Mouse (Mus musculus) liver, embryonic 14.5 days (tissue): Measurements from ENCODE around the gene Ciao2b. TPM values are rescaled to one million over a fixed set of nuclear protein-coding genes. Genes with fewer than 3 reads are reported as not detected.

Source experiments
- ATAC-seq: fragments of 200-750 bp; cut with Nextera tagmentation; 2 replicates; pipeline ENCODE4 v1.8.0; 2017; ENCODE audit warnings: moderate number of reproducible peaks, mild to moderate bottlenecking, moderate library complexity; ENCODE audit not compliant: insufficient read depth
- DNase-seq, 3 experiments: peaks; one replicate each; pipeline ENCODE4 v3.0.0-alpha.2; 2012 to 2013; ENCODE audit warnings: low read depth in 3 of 3, low spot score in 3 of 3
- H3K27ac ChIP-seq: fragments of 300-500 bp; sonication (generic); 2 replicates; pipeline ENCODE4 v1.5.1; 2014; ENCODE audit warnings: moderate library complexity, mild to moderate bottlenecking, control low read depth, inconsistent platforms
- H3K27me3 ChIP-seq: fragments of 300-500 bp; sonication (generic); 2 replicates; pipeline ENCODE4 v1.6.1; 2014; ENCODE audit warnings: mild to moderate bottlenecking, low read length, moderate library complexity; ENCODE audit not compliant: control insufficient read depth, insufficient read depth
- H3K36me3 ChIP-seq: fragments of 300-500 bp; sonication (generic); replicated peaks from 2 replicates; pipeline ENCODE4 v1.6.1; 2014; ENCODE audit warnings: low read depth; ENCODE audit not compliant: control insufficient read depth, insufficient read depth
- H3K4me1 ChIP-seq, 2 experiments: fragments of 200-500 bp in 1 of 2; fragments of 300-500 bp in 1 of 2; sonication (generic) in 1 of 2; replicated peaks; 2 replicates each; pipeline ENCODE4 v1.6.1; 2012 to 2014; ENCODE audit warnings: antibody characterized with exemption in 1 of 2, inconsistent platforms in 1 of 2, low read length in 1 of 2; ENCODE audit not compliant: control insufficient read depth in 2 of 2, insufficient read depth in 2 of 2
- H3K4me2 ChIP-seq: fragments of 300-500 bp; sonication (generic); 2 replicates; pipeline ENCODE4 v1.6.1; 2014; ENCODE audit warnings: low read depth, mild to moderate bottlenecking, control low read depth, moderate library complexity
- H3K4me3 ChIP-seq, 2 experiments: fragments of 200-500 bp in 1 of 2; fragments of 300-500 bp in 1 of 2; sonication (generic) in 1 of 2; 2 replicates each; pipeline ENCODE4 v1.5.1; 2012 to 2014; ENCODE audit warnings: low read depth in 2 of 2, low read length in 2 of 2, mild to moderate bottlenecking in 2 of 2, control low read depth in 1 of 2, inconsistent platforms in 1 of 2, moderate library complexity in 1 of 2; ENCODE audit not compliant: insufficient read depth in 1 of 2
- H3K9ac ChIP-seq: fragments of 300-500 bp; sonication (generic); replicated peaks from 2 replicates; pipeline ENCODE4 v1.6.1; 2014; ENCODE audit warnings: mild to moderate bottlenecking, control low read depth, moderate library complexity
- H3K9me3 ChIP-seq: fragments of 300-500 bp; sonication (generic); 2 replicates; pipeline ENCODE4 v1.6.1; 2016; ENCODE audit warnings: low read length, mixed read lengths; ENCODE audit not compliant: control insufficient read depth
- CTCF ChIP-seq: IDR thresholded peaks from 2 replicates; pipeline ENCODE4 v1.5.1; 2016; ENCODE audit warnings: antibody characterized with exemption, low read depth, control low read depth
- EP300 ChIP-seq: IDR thresholded peaks from 2 replicates; pipeline ENCODE4 v1.6.1; 2016; ENCODE audit warnings: antibody characterized with exemption, low read depth
- WGBS: fragments of 180-500 bp; shearing (Covaris S2); extraction: QIAGEN DNeasy Blood & Tissue Kit; methylation state at CpG from one replicate; pipeline ENCODE4 v1.1.7; 2014; ENCODE audit not compliant: insufficient replicate concordance; 5-methylcytosine and 5-hydroxymethylcytosine counted together
- polyA plus RNA-seq, 2 experiments: library from polyadenylated mRNA; depleted of rRNA in 1 of 2; stranded (reverse) in 1 of 2; unstranded in 1 of 2; fragments of >200 nt; fragmentation: Nextera tagmentation in 1 of 2; extraction: Ambion mirVana in 1 of 2; gene quantifications; 2 replicates each; pipeline versions ENCODE4 v1.2.1 to v1.2.3; 2012 to 2014

Gene Ciao2b
- polyA plus RNA-seq, 2 experiments = 33.2 to 50.3 TPM

DNA sequence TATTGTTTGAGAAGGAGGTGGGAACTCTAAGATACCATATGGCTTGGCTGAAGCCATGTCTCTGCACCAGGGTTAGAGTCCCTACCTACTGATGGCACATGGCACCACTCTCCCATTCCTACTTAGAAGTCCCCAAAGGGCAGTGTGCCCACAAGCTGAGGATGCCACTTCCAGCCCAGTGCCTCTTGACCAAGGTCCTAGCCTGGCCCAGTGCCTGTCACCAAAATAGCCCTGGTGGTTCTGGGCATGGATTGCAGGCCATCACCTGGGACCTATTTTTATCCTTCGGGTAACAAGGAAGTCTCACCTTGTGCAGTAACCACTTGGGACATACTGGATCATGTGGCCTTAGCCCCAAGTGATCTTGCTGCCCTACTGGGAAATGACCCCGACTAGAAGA lies 33.8 kb downstream of the Ciao2b start:
- no peak overlapping the region for H3K27ac ChIP-seq
- H3K4me1 ChIP-seq = no peaks in the 10 kb centered on the region
- TF ChIP-seq EP300 (no peak), CTCF (no peak)
- 33% methylated on average over 2 of the region's 2 CpGs for WGBS
- H3K4me2 ChIP-seq = no peak overlapping the region
- no peak overlapping the region for H3K9ac ChIP-seq
- H3K27me3 ChIP-seq = no peaks in the 10 kb centered on the region
- no peaks in the 10 kb centered on the region for H3K36me3 ChIP-seq
- no peak for ATAC-seq
- DNase-seq = no peak
- H3K9me3 ChIP-seq = no peaks in the 10 kb centered on the region
- no peak overlapping the region for H3K4me3 ChIP-seq

DNA sequence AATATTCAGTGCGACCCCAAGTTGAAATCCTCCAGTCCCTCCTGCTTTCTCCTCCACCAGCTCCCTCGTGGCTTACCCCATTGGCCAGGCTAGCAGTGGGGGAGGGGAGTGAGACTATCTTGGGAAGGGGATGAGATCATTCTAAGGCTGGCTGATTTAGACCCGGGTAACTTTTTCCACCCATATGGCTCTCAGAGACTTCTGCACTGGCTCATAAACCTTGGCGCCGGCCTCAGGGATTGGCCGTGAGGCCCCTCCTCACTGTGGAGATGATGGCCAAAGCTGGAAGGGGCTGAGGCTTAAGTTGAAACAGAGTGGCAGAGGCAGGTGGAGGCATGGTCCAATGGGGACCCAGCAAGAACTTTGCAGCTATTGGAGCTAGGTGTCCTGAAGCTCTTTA lies 35.4 kb downstream of the Ciao2b start:
- Histone ChIP-seq H3K36me3 (no peaks in the 10 kb centered on the region), H3K4me1 (peaks cover 0 to 6% of the 10 kb centered on the region in 2 experiments; a peak in 3 of 4 replicates), H3K27ac (no peak overlapping the region), H3K9me3 (no peaks in the 10 kb centered on the region), H3K27me3 (peaks cover 1% of the 10 kb centered on the region), H3K4me2 (no peak overlapping the region), H3K4me3 (no peak overlapping the region), H3K9ac (no peak overlapping the region)
- 37% methylated on average over 6 of the region's 6 CpGs for WGBS
- TF ChIP-seq EP300 = no peak
- TF ChIP-seq CTCF = no peak
- DNase-seq = no peak
- no peak for ATAC-seq

DNA sequence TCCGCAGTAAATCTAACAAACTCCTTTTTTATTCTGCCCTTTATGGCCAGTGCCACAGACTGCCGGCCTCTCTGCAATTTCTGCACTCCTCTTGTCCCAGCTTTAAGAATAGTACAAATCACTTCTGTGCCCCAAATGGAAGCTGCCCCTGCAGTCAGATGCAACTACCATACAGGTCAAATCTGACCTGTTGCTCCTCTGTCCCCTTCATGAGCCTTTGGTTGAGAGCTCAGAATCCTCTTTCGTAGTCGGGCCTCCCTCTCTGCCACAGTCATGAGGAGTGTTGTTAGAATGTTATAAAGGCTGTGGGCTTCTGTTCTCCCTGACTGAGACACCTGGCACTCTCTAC lies 38.5 kb downstream of the Ciao2b start:
- DNase-seq (no peak), ATAC-seq (no peak)
- no peaks in the 10 kb centered on the region for H3K36me3 ChIP-seq
- no peak overlapping the region for H3K4me3 ChIP-seq
- H3K9ac ChIP-seq = no peak overlapping the region
- peaks cover 0 to 6% of the 10 kb centered on the region in 2 experiments; a peak in 3 of 4 replicates for H3K4me1 ChIP-seq
- H3K4me2 ChIP-seq = no peak overlapping the region
- no peak overlapping the region for H3K27ac ChIP-seq
- TF ChIP-seq EP300 (no peak), CTCF (no peak)
- peaks cover 3% of the 10 kb centered on the region for H3K27me3 ChIP-seq
- H3K9me3 ChIP-seq = no peaks in the 10 kb centered on the region
- WGBS = 55% methylated on average over 4 of the region's 4 CpGs

DNA sequence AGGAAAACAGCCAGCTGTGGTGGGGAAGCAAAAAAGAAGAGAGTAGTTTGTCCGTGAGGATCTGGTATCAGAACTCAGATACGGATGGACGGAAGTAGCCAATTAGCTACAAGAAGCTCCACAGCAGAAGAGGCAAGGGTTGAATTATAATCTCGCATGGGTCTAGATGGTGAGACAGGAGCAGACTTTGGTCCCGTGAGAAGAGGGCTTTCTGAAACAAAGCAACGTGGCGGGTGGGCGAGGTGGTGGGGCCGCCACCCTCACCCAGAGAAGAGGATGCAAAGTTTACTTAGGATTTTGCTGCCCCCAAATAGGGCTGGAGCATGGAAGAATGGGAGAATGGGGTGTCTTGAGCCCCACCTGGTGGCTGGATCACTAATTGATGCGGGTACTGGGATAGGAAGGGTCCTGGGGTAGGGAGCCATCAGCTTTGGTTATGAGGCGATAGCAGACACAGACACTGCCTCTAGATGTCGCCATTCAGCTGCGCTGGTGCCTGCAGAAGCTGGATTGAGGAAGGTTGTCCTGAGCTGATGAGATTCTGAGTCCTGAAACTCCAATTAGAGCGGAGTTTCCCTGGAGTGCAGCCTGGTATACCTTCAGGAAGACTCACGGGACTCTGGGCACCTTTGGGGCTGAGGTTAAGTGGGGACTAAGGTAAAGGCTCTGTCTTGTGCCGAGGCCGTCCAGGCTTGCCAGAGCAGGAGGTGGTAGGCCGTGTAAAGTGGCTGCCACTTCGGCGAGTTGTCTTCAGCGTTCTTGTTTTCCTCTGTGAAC lies 39.1 kb downstream of the Ciao2b start:
- DNase-seq (peak; percentile 50 to 55 (median 52)), ATAC-seq (peak; percentile 75)
- H3K27me3 ChIP-seq = peaks cover 3% of the 10 kb centered on the region
- H3K4me2 ChIP-seq = peak overlapping the region; percentile 42
- H3K27ac ChIP-seq = no peak overlapping the region
- H3K9ac ChIP-seq = no peak overlapping the region
- H3K9me3 ChIP-seq = no peaks in the 10 kb centered on the region
- no peaks in the 10 kb centered on the region for H3K36me3 ChIP-seq
- peaks cover 0 to 6% of the 10 kb centered on the region in 2 experiments; a peak in 3 of 4 replicates for H3K4me1 ChIP-seq
- WGBS = 19% methylated on average over 21 of the region's 21 CpGs
- TF ChIP-seq CTCF = peak; percentile 94
- TF ChIP-seq EP300 = no peak
- peak overlapping the region in 1 of 2 experiments; percentile 7; a peak in 1 of 4 replicates for H3K4me3 ChIP-seq

DNA sequence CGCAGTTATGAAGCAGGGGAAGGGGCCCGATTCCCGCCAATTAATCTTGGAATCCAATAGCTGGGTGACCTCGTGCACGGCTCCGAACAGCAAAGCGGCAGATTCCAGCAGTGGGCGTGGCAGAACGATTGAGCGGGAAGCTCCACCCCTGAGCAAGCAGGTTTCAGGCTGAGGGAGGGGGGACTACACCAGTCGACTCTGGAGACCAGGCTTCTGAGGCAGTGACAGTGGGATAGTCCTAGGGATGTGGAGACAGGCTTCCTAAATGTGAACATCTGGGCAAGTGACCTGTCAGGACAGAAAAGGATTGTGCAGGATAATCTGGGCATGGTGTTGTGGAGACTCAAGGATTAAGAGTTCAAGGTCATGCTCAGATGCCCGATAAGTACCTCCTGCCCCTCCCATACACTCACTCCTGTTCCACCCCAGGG lies 39.8 kb downstream of the Ciao2b start:
- no peaks in the 10 kb centered on the region for H3K36me3 ChIP-seq
- H3K27me3 ChIP-seq = peaks cover 3% of the 10 kb centered on the region
- no peak for DNase-seq
- no peak overlapping the region for H3K27ac ChIP-seq
- H3K4me2 ChIP-seq = peak overlapping the region; percentile 42
- no peak overlapping the region for H3K4me3 ChIP-seq
- H3K4me1 ChIP-seq = peaks cover 0 to 6% of the 10 kb centered on the region in 2 experiments; a peak in 3 of 4 replicates
- H3K9ac ChIP-seq = no peak overlapping the region
- whole genome bisulfite sequencing = under 1% methylated on average over 12 of the region's 12 CpGs
- H3K9me3 ChIP-seq = no peaks in the 10 kb centered on the region
- peak; percentile 29 for ATAC-seq
- no peak for TF ChIP-seq EP300
- no peak for TF ChIP-seq CTCF
